Mouse (Mus musculus): ENCODE data around the gene Sema4d.

DNA sequence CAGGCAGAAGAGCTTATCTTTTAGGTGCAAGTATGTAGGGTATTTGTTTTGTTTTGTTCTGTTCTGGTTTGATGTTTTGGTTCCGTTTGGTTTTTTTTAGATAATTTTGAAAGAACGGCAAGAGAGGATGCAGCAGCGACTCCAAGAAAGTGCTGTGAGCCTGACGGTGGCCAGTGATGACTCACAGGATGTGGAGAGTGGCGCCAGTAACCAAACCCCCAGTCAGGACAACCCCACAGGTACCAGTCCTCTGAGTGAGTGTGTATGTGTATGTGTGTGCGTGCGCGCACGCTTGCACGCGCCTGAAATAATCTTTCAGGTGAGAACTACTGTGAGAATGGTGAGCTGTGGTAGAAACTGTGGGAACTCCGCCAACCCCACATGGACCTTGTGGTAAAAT is 116.5 kb downstream of the Sema4d start:
- TF ChIP-seq TAL1 (IDR thresholded peaks at IDR 0.05; ENCODE audit: low read length) (no peak), GATA1 (IDR thresholded peaks at IDR 0.05; ENCODE audit: low read length) (no peak)
